Mouse (Mus musculus) cerebellum, postnatal 14 days (tissue): ENCODE measurements around the gene Nek11.

Experiments
- DNase-seq, 2 experiments: peaks; one replicate each; pipeline ENCODE4 v3.0.0; 2021; ENCODE audit warnings: mixed read lengths in 2 of 2

Nek11 gene

GRCm38 (mm10) chr9:105312686-105313085 is 82.6 kb downstream of the Nek11 start:
- DNase-seq: no peak

GRCm38 (mm10) chr9:105309553-105310281 is 85.6 kb downstream of the Nek11 start:
- peak; percentile 14 to 24 for DNase-seq

GRCm38 (mm10) chr9:105306042-105306441 is 89.3 kb downstream of the Nek11 start:
- no peak for DNase-seq

- DNase-seq: peak in 1 of 2 experiments; percentile 3
Measured at GRCm38 (mm10) chr9:105302230-105302629, 93.1 kb downstream of the Nek11 start.

- no peak for DNase-seq
Measured at GRCm38 (mm10) chr9:105301396-105301795, 93.9 kb downstream of the Nek11 start.

GRCm38 (mm10) chr9:105300738-105301325 is 94.5 kb downstream of the Nek11 start:
- no peak for DNase-seq

GRCm38 (mm10) chr9:105284670-105285069 is 110.7 kb downstream of the Nek11 start:
- DNase-seq: no peak

GRCm38 (mm10) chr9:105282725-105283124 is 112.6 kb downstream of the Nek11 start:
- DNase-seq: peak; percentile 50 to 75

- no peak for DNase-seq
Measured at GRCm38 (mm10) chr9:105274925-105275324, 120.4 kb downstream of the Nek11 start.

GRCm38 (mm10) chr9:105274286-105274685 is 121.0 kb downstream of the Nek11 start:
- no peak for DNase-seq

- no peak for DNase-seq
Measured at GRCm38 (mm10) chr9:105272241-105272640, 123.1 kb downstream of the Nek11 start.

GRCm38 (mm10) chr9:105263140-105263539 is 132.2 kb downstream of the Nek11 start:
- no peak for DNase-seq

- peak in 1 of 2 experiments; percentile 13 for DNase-seq
Measured at GRCm38 (mm10) chr9:105257668-105258067, 137.7 kb downstream of the Nek11 start.

- DNase-seq: no peak
Measured at GRCm38 (mm10) chr9:105254076-105254475, 141.2 kb downstream of the Nek11 start.

GRCm38 (mm10) chr9:105252349-105253041 is 142.8 kb downstream of the Nek11 start:
- no peak for DNase-seq

- DNase-seq: no peak
Measured at GRCm38 (mm10) chr9:105251256-105251655, 144.1 kb downstream of the Nek11 start.

GRCm38 (mm10) chr9:105244024-105244423 is 151.3 kb downstream of the Nek11 start:
- no peak for DNase-seq

GRCm38 (mm10) chr9:105214434-105214833 is 180.9 kb downstream of the Nek11 start:
- no peak for DNase-seq

- DNase-seq: no peak
Measured at GRCm38 (mm10) chr9:105200305-105200704, 195.0 kb downstream of the Nek11 start.

- no peak for DNase-seq
Measured at GRCm38 (mm10) chr9:105186725-105187124, 208.6 kb downstream of the Nek11 start.

- DNase-seq: no peak
Measured at GRCm38 (mm10) chr9:105182392-105182791, 212.9 kb downstream of the Nek11 start.

GRCm38 (mm10) chr9:105144992-105145391 is 250.3 kb downstream of the Nek11 start, which contains the start of gene 1700080E11Rik:
1700080E11Rik (minus strand) TSS chr9:105145092.
- DNase-seq: no peak

- no peak for DNase-seq
Measured at GRCm38 (mm10) chr9:105139204-105139603, 256.1 kb downstream of the Nek11 start.

- no peak for DNase-seq
Measured at GRCm38 (mm10) chr9:105136404-105136803, 258.9 kb downstream of the Nek11 start.
